Mouse (Mus musculus): Measurements from ENCODE around the gene Abl2. TPM values are rescaled to one million over a fixed set of nuclear protein-coding genes. Genes with fewer than 3 reads are reported as not detected.
"Not testable (repeated sequence)": the region's sequence is repeated elsewhere in the genome, so short reads cannot be mapped to it uniquely, and the experiment has no call there.

Abl2 gene
- total RNA-seq, 2 experiments from 2014 or later = 55.5 to 64.0 TPM

- DNase-seq (ENCODE audit: low spot score in 2 of 2) = peak; percentile 29 to 49
Observed at GRCm38 (mm10) chr1:156629984-156630383, 71.4 kb downstream of the Abl2 start.

GRCm38 (mm10) chr1:156630965-156631364 lies 72.4 kb downstream of the Abl2 start:
- no peak for DNase-seq (ENCODE audit: low spot score in 2 of 2)

- no peak for DNase-seq (ENCODE audit: low spot score in 2 of 2)
Observed at GRCm38 (mm10) chr1:156633095-156633494, 74.5 kb downstream of the Abl2 start.

GRCm38 (mm10) chr1:156635148-156635547 lies 76.6 kb downstream of the Abl2 start:
- DNase-seq (ENCODE audit: low spot score in 2 of 2) = no peak

- DNase-seq (ENCODE audit: low spot score in 2 of 2) = no peak
Observed at GRCm38 (mm10) chr1:156639455-156639854, 80.9 kb downstream of the Abl2 start.

- DNase-seq (ENCODE audit: low spot score in 2 of 2) = no peak
Observed at GRCm38 (mm10) chr1:156640577-156640976, 82.0 kb downstream of the Abl2 start.

- no peak for DNase-seq (ENCODE audit: low spot score in 2 of 2)
Observed at GRCm38 (mm10) chr1:156641808-156642207, 83.2 kb downstream of the Abl2 start.

GRCm38 (mm10) chr1:156642813-156643212 lies 84.2 kb downstream of the Abl2 start:
- DNase-seq (ENCODE audit: low spot score in 2 of 2) = no peak

GRCm38 (mm10) chr1:156644061-156644460 lies 85.5 kb downstream of the Abl2 start:
- DNase-seq (ENCODE audit: low spot score in 2 of 2) = no peak

GRCm38 (mm10) chr1:156644780-156645523 lies 86.4 kb downstream of the Abl2 start:
- no peak for DNase-seq (ENCODE audit: low spot score in 2 of 2)

- DNase-seq (ENCODE audit: low spot score in 2 of 2) = no peak
Observed at GRCm38 (mm10) chr1:156645971-156646370, 87.4 kb downstream of the Abl2 start.

- no peak for DNase-seq (ENCODE audit: low spot score in 2 of 2)
Observed at GRCm38 (mm10) chr1:156648705-156649104, 90.1 kb downstream of the Abl2 start.

GRCm38 (mm10) chr1:156650631-156651030 lies 92.0 kb downstream of the Abl2 start:
- no peak for DNase-seq (ENCODE audit: low spot score in 2 of 2)

GRCm38 (mm10) chr1:156652189-156652822 lies 93.7 kb downstream of the Abl2 start:
- no peak for DNase-seq (ENCODE audit: low spot score in 2 of 2)

- no peak for DNase-seq (ENCODE audit: low spot score in 2 of 2)
Observed at GRCm38 (mm10) chr1:156654735-156655530, 96.3 kb downstream of the Abl2 start.

GRCm38 (mm10) chr1:156657523-156657922 lies 98.9 kb downstream of the Abl2 start:
- DNase-seq (ENCODE audit: low spot score in 2 of 2) = no peak

- no peak for DNase-seq (ENCODE audit: low spot score in 2 of 2)
Observed at GRCm38 (mm10) chr1:156658676-156659075, 100.1 kb downstream of the Abl2 start.

GRCm38 (mm10) chr1:156659906-156660659 lies 101.5 kb downstream of the Abl2 start:
- DNase-seq (ENCODE audit: low spot score in 2 of 2) = no peak

- not testable (repeated sequence) for DNase-seq (ENCODE audit: low spot score in 2 of 2)
Observed at GRCm38 (mm10) chr1:156660660-156661236, 102.2 kb downstream of the Abl2 start.

- DNase-seq (ENCODE audit: low spot score in 2 of 2) = no peak
Observed at GRCm38 (mm10) chr1:156665777-156666176, 107.2 kb downstream of the Abl2 start.

All from left cerebral cortex, adult 18-20 months (tissue).